In genomic region chr11:94508976-94509375, GRCm38 (mm10) we compare ENCODE assay signal across 27 mouse cellular contexts. TPM values are rescaled to one million over a fixed set of nuclear protein-coding genes. Genes with fewer than 3 reads are reported as not detected.
A peak's percentile ranks its signal among the peaks of the same experiment; 100 is the strongest.
DNase-seq lines count a peak whose midpoint lies in the region; ATAC-seq and TF ChIP-seq lines count a peak whose summit lies in the region.
"Had no signal": no experiment of that assay in that cellular context is flagged by ENCODE, and none has a peak within 500 bp of the region (broad histone marks: within the 10 kb centered on the region; RNA-seq: fewer than 3 reads in every experiment).

No protein-coding gene starts in this region.

- no peak overlapping the region for H3K4me3 ChIP-seq in MEL (ENCODE audit: control insufficient read depth in 1 of 2, insufficient read depth in 1 of 2, low read depth in 2 of 2, low read length in 2 of 2)
- H3K4me3 ChIP-seq: embryonic facial prominence, embryonic 15.5 days; hindbrain, embryonic 15.5 days; limb, embryonic 10.5 days; liver, embryonic 15.5 days had no signal

- TF ChIP-seq EP300 in MEL (IDR thresholded peaks at IDR 0.05; ENCODE audit: low read depth in 1 of 2, low read length in 2 of 2) = no peak

- H3K9me3 ChIP-seq in MEL (replicated peaks; ENCODE audit: insufficient read depth, low read length) = no peaks in the 10 kb centered on the region
- H3K9me3 ChIP-seq: embryonic facial prominence, embryonic 15.5 days; hindbrain, embryonic 15.5 days; limb, embryonic 10.5 days; liver, embryonic 15.5 days had no signal

- no peak overlapping the region for H3K27ac ChIP-seq in MEL (ENCODE audit: control insufficient read depth, low read depth, low read length)
- H3K27ac ChIP-seq: embryonic facial prominence, embryonic 15.5 days; hindbrain, embryonic 15.5 days; limb, embryonic 10.5 days; liver, embryonic 15.5 days had no signal

- no peaks in the 10 kb centered on the region for H3K36me3 ChIP-seq in MEL (ENCODE audit: control insufficient read depth in 1 of 2, insufficient read depth in 2 of 2, low read length in 2 of 2)
- H3K36me3 ChIP-seq: embryonic facial prominence, embryonic 15.5 days; hindbrain, embryonic 15.5 days; limb, embryonic 10.5 days; liver, embryonic 15.5 days had no signal

- H3K79me2 ChIP-seq in MEL (ENCODE audit: control insufficient read depth, insufficient read depth, low read length, poor library complexity) = no peaks in the 10 kb centered on the region

- peak; percentile 51 for DNase-seq in kidney, adult 18-20 months
- no peak for DNase-seq in kidney, postnatal 14 days
- DNase-seq in MEL (ENCODE audit: low read depth, low spot score) = peak; percentile 24
- DNase-seq in kidney, adult 8-10 months = peak; percentile 35 to 60
- DNase-seq in kidney, postnatal 4 days = peak; percentile 20 to 32
- DNase-seq in frontal cortex, postnatal 25 days (ENCODE audit: low spot score in 2 of 2) = no peak
- no peak for DNase-seq in layer of hippocampus, postnatal 10 days (ENCODE audit: low spot score in 2 of 2)
- DNase-seq: cerebellum, adult 11 months; cerebellum, adult 9-11 months; gastrocnemius, postnatal 10 days; heart, adult 11 months; liver; lung, postnatal 10 days; thymus, adult 18-20 months; thymus, postnatal 4 days had no signal

- TF ChIP-seq CTCF in MEL (IDR thresholded peaks at IDR 0.05 in 2 of 3, conservative IDR thresholded peaks at IDR 0.05 in 1 of 3; ENCODE audit: control insufficient read depth in 1 of 3, insufficient read depth in 1 of 3, low read depth in 2 of 3, low read length in 3 of 3, poor library complexity in 1 of 3, severe bottlenecking in 1 of 3) = no peak

- ATAC-seq in granulocyte monocyte progenitor cell, adult 5-6 weeks (replicated peaks; ENCODE audit: poor library complexity, severe bottlenecking) = no peak
- ATAC-seq: CD4-positive, CD25-positive, alpha-beta regulatory T cell, adult 4 months; forebrain, embryonic 14.5 days had no signal

- no peak overlapping the region for H3K9ac ChIP-seq in MEL (ENCODE audit: control insufficient read depth, low read depth, low read length, poor library complexity, severe bottlenecking)
- H3K9ac ChIP-seq: embryonic facial prominence, embryonic 15.5 days; hindbrain, embryonic 15.5 days; liver, embryonic 15.5 days had no signal

- no peak for TF ChIP-seq RAD21 in MEL (IDR thresholded peaks at IDR 0.05; ENCODE audit: low read depth, low read length)

- no peak for TF ChIP-seq POLR2A in MEL (IDR thresholded peaks at IDR 0.05; ENCODE audit: control insufficient read depth in 1 of 2, insufficient read depth in 1 of 2, low read depth in 1 of 2, low read length in 2 of 2, poor library complexity in 1 of 2)

- H3K27me3 ChIP-seq in MEL (ENCODE audit: control insufficient read depth in 1 of 2, insufficient read depth in 2 of 2, low read length in 2 of 2) = peaks cover 7 to 16% of the 10 kb centered on the region in 2 experiments
- H3K27me3 ChIP-seq: embryonic facial prominence, embryonic 15.5 days; hindbrain, embryonic 15.5 days had no signal

- H3K4me1 ChIP-seq in MEL (ENCODE audit: control insufficient read depth in 1 of 2, insufficient read depth in 2 of 2, low read length in 2 of 2) = no peaks in the 10 kb centered on the region
- H3K4me1 ChIP-seq: embryonic facial prominence, embryonic 15.5 days; hindbrain, embryonic 15.5 days; liver, embryonic 15.5 days had no signal

TF ChIP-seq in MEL, 35 proteins besides CTCF, POLR2A, EP300 and RAD21 (continues in another document):
- TF ChIP-seq MYB (IDR thresholded peaks at IDR 0.05; ENCODE audit: low read depth, low read length) (no peak), ELF1 (IDR thresholded peaks at IDR 0.05; ENCODE audit: low read depth, low read length) (no peak), HCFC1 (IDR thresholded peaks at IDR 0.05; ENCODE audit: low read depth, low read length) (no peak), MXI1 (IDR thresholded peaks at IDR 0.05; ENCODE audit: low read depth, low read length) (no peak), RCOR1 (IDR thresholded peaks at IDR 0.05; ENCODE audit: low read depth, low read length) (0 out of 2 replicates have a peak, but pooled peaks have one; percentile 66), ZMIZ1 (IDR thresholded peaks at IDR 0.05; ENCODE audit: low read depth, low read length) (no peak), GATA1 (IDR thresholded peaks at IDR 0.05; ENCODE audit: low read depth, low read length) (peak; percentile 56), ZC3H11A (IDR thresholded peaks at IDR 0.05; ENCODE audit: low read depth, low read length) (no peak), SMC3 (IDR thresholded peaks at IDR 0.05; ENCODE audit: low read depth, low read length) (0 out of 2 replicates have a peak, but pooled peaks have one; percentile 5), CHD2 (IDR thresholded peaks at IDR 0.05; ENCODE audit: low read length) (no peak), USF1 (IDR thresholded peaks at IDR 0.05; ENCODE audit: low read depth, low read length) (no peak), POLR2AphosphoS5 (IDR thresholded peaks at IDR 0.05; ENCODE audit: borderline replicate concordance, low read depth, low read length) (no peak), ZNF384 (IDR thresholded peaks at IDR 0.05; ENCODE audit: low read depth, low read length) (no peak), MAZ (IDR thresholded peaks at IDR 0.05; ENCODE audit: low read depth, low read length) (no peak), BHLHE40 (IDR thresholded peaks at IDR 0.05; ENCODE audit: borderline replicate concordance, low read depth, low read length) (peak; percentile 28; the same call in 1 of the 2 replicates), E2F4 (IDR thresholded peaks at IDR 0.05; ENCODE audit: borderline replicate concordance, low read depth, low read length) (no peak), SIN3A (IDR thresholded peaks at IDR 0.05; ENCODE audit: low read length) (no peak), UBTF (IDR thresholded peaks at IDR 0.05; ENCODE audit: borderline replicate concordance, insufficient read depth, low read depth, low read length) (no peak), MAX (IDR thresholded peaks at IDR 0.05; ENCODE audit: low read length) (no peak), TCF12 (IDR thresholded peaks at IDR 0.05; ENCODE audit: low read depth, low read length) (no peak), CHD1 (IDR thresholded peaks at IDR 0.05; ENCODE audit: low read depth, low read length) (no peak), MYC (IDR thresholded peaks at IDR 0.05; ENCODE audit: low read depth, low read length) (no peak), TBP (IDR thresholded peaks at IDR 0.05; ENCODE audit: low read depth, low read length) (no peak), TAL1 (IDR thresholded peaks at IDR 0.05; ENCODE audit: low read length) (no peak), KAT2A (conservative IDR thresholded peaks at IDR 0.05; ENCODE audit: low read depth, low read length) (no peak), MEF2A (IDR thresholded peaks at IDR 0.05; ENCODE audit: extremely low read depth, insufficient replicate concordance, low read depth, low read length, poor library complexity, severe bottlenecking) (no peak), NELFE (IDR thresholded peaks at IDR 0.05; ENCODE audit: low read depth, low read length) (no peak), GABPA (IDR thresholded peaks at IDR 0.05; ENCODE audit: low read depth, low read length) (no peak), NRF1 (IDR thresholded peaks at IDR 0.05; ENCODE audit: insufficient read depth, low read depth, low read length, poor library complexity, severe bottlenecking) (no peak), USF2 (IDR thresholded peaks at IDR 0.05; ENCODE audit: borderline replicate concordance in 1 of 2, insufficient read depth in 1 of 2, low read depth in 1 of 2, low read length in 2 of 2) (no peak), ETS1 (IDR thresholded peaks at IDR 0.05; ENCODE audit: low read depth, low read length) (no peak)

RNA-seq across cellular contexts. Expression of gene Epn3, which starts 9.2 kb away (rescaled TPM):
- not detected in 2 replicates for total RNA-seq in MEL (2012; rRNA removed)
- polyA plus RNA-seq in MEL (2012; ENCODE audit: insufficient read depth in 1 of 2, insufficient read length in 2 of 2, low read depth in 1 of 2, low replicate concordance in 2 of 2, missing spikeins in 1 of 2) = not detected
- not detected in 2 replicates for total RNA-seq in granulocyte monocyte progenitor cell, adult 5-6 weeks (2014; fragmentation: Nextera tagmentation)
- not detected in 2 replicates for total RNA-seq in granulocyte monocyte progenitor cell, adult 5-6 weeks (2017)
- total RNA-seq in layer of hippocampus, postnatal 10 days (2021) = 1 to 10 TPM; 3.1 to 3.3 TPM
- total RNA-seq: common myeloid progenitor, adult 5-6 weeks had no signal
- polyA plus RNA-seq: CD4-positive, CD25-positive, alpha-beta regulatory T cell, adult 4 months had no signal

RNA-seq across cellular contexts. Expression of gene Mycbpap, which starts 12.6 kb away (rescaled TPM):
- 0.12 TPM in 1 of 2 replicates, not detected in the other for total RNA-seq in MEL (2012; rRNA removed)
- under 1 TPM in 1 of 2 experiments, not detected in 1; 0.17 TPM for polyA plus RNA-seq in MEL (2012; ENCODE audit: insufficient read depth in 1 of 2, insufficient read length in 2 of 2, low read depth in 1 of 2, low replicate concordance in 2 of 2, missing spikeins in 1 of 2)
- 1.1 and 5.4 TPM in 2 replicates for total RNA-seq in granulocyte monocyte progenitor cell, adult 5-6 weeks (2014; fragmentation: Nextera tagmentation)
- 0.13 TPM in 1 of 2 replicates, not detected in the other for total RNA-seq in granulocyte monocyte progenitor cell, adult 5-6 weeks (2017)
- total RNA-seq in layer of hippocampus, postnatal 10 days (2021) = 1 to 10 TPM; 1.3 to 2.7 TPM
- total RNA-seq: gastrocnemius, postnatal 10 days had no signal
- polyA plus RNA-seq: CD4-positive, CD25-positive, alpha-beta regulatory T cell, adult 4 months; liver, embryonic 15.5 days had no signal

RNA-seq across cellular contexts. Expression of gene Spata20, which starts 23.0 kb away (rescaled TPM):
- not detected in 2 replicates for total RNA-seq in MEL (2012; rRNA removed)
- polyA plus RNA-seq in MEL (2012; ENCODE audit: insufficient read depth in 1 of 2, insufficient read length in 2 of 2, low read depth in 1 of 2, low replicate concordance in 2 of 2, missing spikeins in 1 of 2) = not detected
- total RNA-seq in granulocyte monocyte progenitor cell, adult 5-6 weeks (2014; fragmentation: Nextera tagmentation) = not detected in 2 replicates
- total RNA-seq in granulocyte monocyte progenitor cell, adult 5-6 weeks (2017) = not detected in 2 replicates
- total RNA-seq in layer of hippocampus, postnatal 10 days (2021) = 1 to 10 TPM; 1.0 to 2.1 TPM
- total RNA-seq: common myeloid progenitor, adult 5-6 weeks; gastrocnemius, postnatal 10 days; hematopoietic stem cell, adult 5-6 weeks had no signal
- polyA plus RNA-seq: CD4-positive, CD25-positive, alpha-beta regulatory T cell, adult 4 months; heart, embryonic 11.5 days; limb, embryonic 10.5 days; liver, embryonic 15.5 days; midbrain, embryonic 11.5 days; small intestine, adult 2 months had no signal

RNA-seq across cellular contexts. Expression of gene Cacna1g, which starts 35.0 kb away (rescaled TPM):
- total RNA-seq in MEL (2012; rRNA removed) = 0.04 TPM in 1 of 2 replicates, not detected in the other
- under 1 TPM in 1 of 2 experiments, not detected in 1; 0.01 TPM for polyA plus RNA-seq in MEL (2012; ENCODE audit: insufficient read depth in 1 of 2, insufficient read length in 2 of 2, low read depth in 1 of 2, low replicate concordance in 2 of 2, missing spikeins in 1 of 2)
- not detected in 2 replicates for total RNA-seq in granulocyte monocyte progenitor cell, adult 5-6 weeks (2014; fragmentation: Nextera tagmentation)
- not detected in 2 replicates for total RNA-seq in granulocyte monocyte progenitor cell, adult 5-6 weeks (2017)
- 100 to 1,000 TPM; 111 to 128 TPM for total RNA-seq in layer of hippocampus, postnatal 10 days (2021)
- total RNA-seq: common myeloid progenitor, adult 5-6 weeks; hematopoietic stem cell, adult 5-6 weeks had no signal
- polyA plus RNA-seq: CD4-positive, CD25-positive, alpha-beta regulatory T cell, adult 4 months had no signal

RNA-seq across cellular contexts. Expression of gene Rsad1, which starts 40.1 kb away (rescaled TPM):
- total RNA-seq in MEL (2012; rRNA removed) = 27.9 and 28.7 TPM in 2 replicates
- 10 to 100 TPM in 1 of 2 experiments, not detected in 1; 24.0 TPM for polyA plus RNA-seq in MEL (2012; ENCODE audit: insufficient read depth in 1 of 2, insufficient read length in 2 of 2, low read depth in 1 of 2, low replicate concordance in 2 of 2, missing spikeins in 1 of 2)
- 6.2 and 8.7 TPM in 2 replicates for total RNA-seq in granulocyte monocyte progenitor cell, adult 5-6 weeks (2014; fragmentation: Nextera tagmentation)
- total RNA-seq in granulocyte monocyte progenitor cell, adult 5-6 weeks (2017) = 4.4 and 5.7 TPM in 2 replicates
- 10 to 100 TPM; 13.1 to 14.1 TPM for total RNA-seq in layer of hippocampus, postnatal 10 days (2021)

Comparison
In these comparisons a context has a peak if more than half of its experiments do, and no peak if none do; other contexts are left out.
1. DNase-seq: peak in kidney, adult 18-20 months (single experiment), MEL (single experiment), kidney, adult 8-10 months (2 of 2) and kidney, postnatal 4 days (2 of 2); none in kidney, postnatal 14 days (single experiment), frontal cortex, postnatal 25 days (0 of 2) and layer of hippocampus, postnatal 10 days (0 of 2).